Mouse (Mus musculus): Measurements from ENCODE around the gene Gm7971.
"Not testable (repeated sequence)": the region's sequence is repeated elsewhere in the genome, so short reads cannot be mapped to it uniquely, and the experiment has no call there.

Gm7971 gene

DNA sequence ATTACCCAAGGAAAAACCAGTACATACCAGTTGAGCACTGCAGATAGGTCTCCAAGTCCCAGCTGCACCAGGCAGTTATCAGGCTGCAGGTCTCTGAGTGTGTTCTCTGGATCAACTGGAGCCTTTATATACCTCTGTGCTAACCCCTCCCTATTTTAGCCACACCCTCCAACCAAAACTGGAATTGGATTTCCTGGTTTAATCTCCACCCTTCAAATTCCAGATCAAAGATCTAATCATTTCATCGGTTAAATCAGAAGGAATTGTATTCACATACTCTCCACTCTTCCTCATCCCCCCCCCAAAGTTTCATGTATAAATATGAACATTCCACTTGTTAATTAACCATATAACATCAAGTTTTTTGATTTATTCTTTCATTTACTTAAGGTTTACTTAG, at the start of gene Gm7971:
Gene Gm7971 (minus strand): TSS at position 101 of the 400 bp plus-strand sequence.
- DNase-seq (ENCODE audit: low spot score): not testable (repeated sequence)
